Mouse (Mus musculus): Measurements from ENCODE around the gene Map4k4. TPM values are rescaled to one million over a fixed set of nuclear protein-coding genes. Genes with fewer than 3 reads are reported as not detected.

Gene Map4k4
- total and polyA plus RNA-seq, 2 experiments = 7.2 to 10.7 TPM

DNA sequence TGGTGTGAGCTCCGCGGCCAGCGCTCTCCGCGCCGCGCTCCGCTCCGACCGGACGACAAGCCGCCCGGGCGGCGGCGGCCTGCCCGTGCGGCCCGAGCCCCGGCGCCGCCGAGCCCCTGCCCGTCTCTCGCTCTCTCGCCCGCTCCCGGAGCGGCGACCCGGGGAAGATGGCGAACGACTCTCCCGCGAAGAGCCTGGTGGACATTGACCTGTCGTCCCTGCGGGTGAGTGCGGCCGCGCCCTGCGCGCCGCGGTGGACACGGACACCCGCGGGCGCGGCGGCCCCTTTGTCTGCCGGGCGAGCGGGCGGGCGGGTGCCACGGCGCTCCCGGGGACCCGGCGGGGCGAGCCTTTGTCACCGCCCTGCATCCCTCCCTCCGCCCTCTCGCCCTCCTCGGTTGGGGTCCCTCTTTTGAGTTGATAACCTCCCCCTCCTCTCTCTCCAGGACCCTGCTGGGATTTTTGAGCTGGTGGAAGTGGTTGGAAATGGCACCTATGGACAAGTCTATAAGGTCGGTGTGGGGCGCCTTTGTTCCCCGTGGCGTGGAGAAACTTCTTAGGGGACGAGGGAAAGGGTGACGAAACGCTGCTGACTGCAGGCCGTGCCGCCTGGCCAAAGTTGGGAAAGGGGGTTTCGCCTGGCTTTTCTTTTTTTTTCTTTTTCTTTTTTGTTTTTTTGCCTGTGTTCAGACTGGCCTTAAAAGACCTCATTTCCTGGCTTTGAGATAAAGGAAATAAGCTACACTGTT is 524 bp downstream of the Map4k4 start:
- peaks cover 11% of the 10 kb centered on the region for H3K4me1 ChIP-seq (ENCODE audit: control insufficient read depth, insufficient read depth, low read length)
- peak overlapping the region; percentile 89 for H3K9ac ChIP-seq (ENCODE audit: low read depth, low read length)
- H3K36me3 ChIP-seq (ENCODE audit: control insufficient read depth, insufficient read depth, low read length) = no peaks in the 10 kb centered on the region
- H3K27me3 ChIP-seq (ENCODE audit: control insufficient read depth, insufficient read depth, low read length) = 0 out of 2 replicates have a peak, but pooled peaks cover 4% of the 10 kb centered on the region
- H3K27ac ChIP-seq (replicated peaks; ENCODE audit: insufficient read depth, low read depth, low read length) = peak overlapping the region; percentile 14
- 1% methylated on average over 75 of the region's 75 CpGs for WGBS
- no peak for DNase-seq (ENCODE audit: extremely low read depth, low read depth, low spot score)
- TF ChIP-seq CTCF (IDR thresholded peaks at IDR 0.05; ENCODE audit: low read depth, low read length) (no peak), POLR2A (IDR thresholded peaks at IDR 0.05; ENCODE audit: extremely low read depth, insufficient read depth, low read length) (no peak)
- H3K4me3 ChIP-seq (ENCODE audit: insufficient read depth, low read depth, low read length) = peak overlapping the region; percentile 74
- H3K79me2 ChIP-seq (ENCODE audit: control insufficient read depth, insufficient read depth, low read length) = peaks cover 9% of the 10 kb centered on the region

DNA sequence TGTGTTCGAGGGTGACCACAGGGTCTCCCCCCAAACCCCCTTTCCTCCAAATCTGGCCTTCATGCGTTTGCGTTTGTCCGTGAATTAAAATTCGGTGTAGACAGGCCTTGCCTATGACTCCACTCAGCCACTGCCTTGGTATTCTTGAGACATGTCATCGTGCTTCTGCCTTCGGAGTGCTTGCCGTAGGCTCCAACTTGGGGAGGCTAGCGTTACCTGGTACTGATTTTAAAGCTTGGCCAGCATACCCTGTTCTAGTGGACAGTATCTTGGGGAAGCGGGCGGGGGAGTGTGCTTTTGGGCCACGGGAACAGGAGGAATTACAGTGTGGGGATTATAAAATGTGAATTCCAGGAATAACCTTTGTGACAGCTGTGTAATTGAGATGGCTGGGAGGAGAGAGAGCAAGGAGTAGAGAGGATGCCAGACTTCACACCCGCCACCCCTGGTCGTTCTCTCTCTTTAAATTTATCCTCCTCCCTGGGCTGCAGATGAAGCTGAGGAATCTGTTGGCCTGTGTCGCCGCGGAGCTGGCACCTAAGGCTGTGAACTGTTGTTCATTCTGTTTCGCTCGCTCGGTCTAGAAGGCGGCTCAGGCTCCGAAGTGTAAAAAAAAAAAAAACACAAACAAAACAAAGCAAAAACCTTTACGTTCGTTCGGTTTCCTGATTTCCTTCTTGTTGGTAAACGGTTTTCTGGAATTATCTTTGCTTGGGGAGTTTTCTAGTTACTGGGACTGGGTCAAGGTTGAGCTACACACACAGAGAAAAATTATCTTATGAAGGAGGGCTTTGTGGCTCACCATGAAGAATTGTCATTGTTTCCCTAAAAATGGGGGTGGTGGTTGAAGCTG is 1.4 kb downstream of the Map4k4 start:
- Histone ChIP-seq H3K9ac (ENCODE audit: low read depth, low read length) (peak overlapping the region; percentile 29), H3K36me3 (ENCODE audit: control insufficient read depth, insufficient read depth, low read length) (no peaks in the 10 kb centered on the region), H3K27me3 (ENCODE audit: control insufficient read depth, insufficient read depth, low read length) (0 out of 2 replicates have a peak, but pooled peaks cover 4% of the 10 kb centered on the region), H3K79me2 (ENCODE audit: control insufficient read depth, insufficient read depth, low read length) (peaks cover 10% of the 10 kb centered on the region), H3K27ac (replicated peaks; ENCODE audit: insufficient read depth, low read depth, low read length) (peak overlapping the region; percentile 48; the same call in 1 of the 2 replicates), H3K4me3 (ENCODE audit: insufficient read depth, low read depth, low read length) (peak overlapping the region; percentile 74), H3K4me1 (ENCODE audit: control insufficient read depth, insufficient read depth, low read length) (peaks cover 13% of the 10 kb centered on the region)
- no peak for TF ChIP-seq POLR2A (IDR thresholded peaks at IDR 0.05; ENCODE audit: extremely low read depth, insufficient read depth, low read length)
- no peak for TF ChIP-seq CTCF (IDR thresholded peaks at IDR 0.05; ENCODE audit: low read depth, low read length)
- peak; percentile 27 for DNase-seq (ENCODE audit: extremely low read depth, low read depth, low spot score)
- 12% methylated on average over 26 of the region's 26 CpGs for WGBS

DNA sequence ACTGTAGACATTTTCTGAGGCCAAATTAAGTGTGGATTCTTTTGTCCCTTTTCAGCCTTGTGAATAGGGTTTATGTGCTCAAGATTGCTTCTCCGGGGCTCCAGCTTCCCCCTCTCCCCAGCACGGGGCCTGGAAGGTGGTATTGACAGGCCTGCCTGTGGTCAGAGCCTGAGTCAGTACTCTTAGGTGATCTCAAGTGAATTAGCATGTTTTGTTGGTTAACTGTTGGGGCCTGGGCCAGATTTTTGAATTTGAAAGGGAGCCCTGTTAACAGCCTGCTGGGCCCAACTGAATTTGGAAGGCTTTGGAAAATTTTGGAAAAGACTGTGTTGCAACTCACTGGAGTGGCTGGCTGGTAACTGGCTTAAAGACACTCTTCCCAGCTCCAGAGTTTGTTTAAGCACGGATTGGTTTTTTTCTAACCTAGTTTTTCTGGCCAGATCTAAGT is 2.0 kb downstream of the Map4k4 start:
- TF ChIP-seq CTCF (IDR thresholded peaks at IDR 0.05; ENCODE audit: low read depth, low read length) (no peak), POLR2A (IDR thresholded peaks at IDR 0.05; ENCODE audit: extremely low read depth, insufficient read depth, low read length) (no peak)
- Histone ChIP-seq H3K27ac (replicated peaks; ENCODE audit: insufficient read depth, low read depth, low read length) (0 out of 2 replicates have a peak overlapping the region, but pooled peaks have one; percentile 48), H3K79me2 (ENCODE audit: control insufficient read depth, insufficient read depth, low read length) (peaks cover 12% of the 10 kb centered on the region), H3K9ac (ENCODE audit: low read depth, low read length) (peak overlapping the region; percentile 46; the same call in 1 of the 2 replicates), H3K27me3 (ENCODE audit: control insufficient read depth, insufficient read depth, low read length) (no peaks in the 10 kb centered on the region), H3K36me3 (ENCODE audit: control insufficient read depth, insufficient read depth, low read length) (no peaks in the 10 kb centered on the region), H3K4me3 (ENCODE audit: insufficient read depth, low read depth, low read length) (no peak overlapping the region), H3K4me1 (ENCODE audit: control insufficient read depth, insufficient read depth, low read length) (peaks cover 16% of the 10 kb centered on the region)
- WGBS = 11% methylated on average over 3 of the region's 3 CpGs
- peak; percentile 99 for DNase-seq (ENCODE audit: extremely low read depth, low read depth, low spot score)

DNA sequence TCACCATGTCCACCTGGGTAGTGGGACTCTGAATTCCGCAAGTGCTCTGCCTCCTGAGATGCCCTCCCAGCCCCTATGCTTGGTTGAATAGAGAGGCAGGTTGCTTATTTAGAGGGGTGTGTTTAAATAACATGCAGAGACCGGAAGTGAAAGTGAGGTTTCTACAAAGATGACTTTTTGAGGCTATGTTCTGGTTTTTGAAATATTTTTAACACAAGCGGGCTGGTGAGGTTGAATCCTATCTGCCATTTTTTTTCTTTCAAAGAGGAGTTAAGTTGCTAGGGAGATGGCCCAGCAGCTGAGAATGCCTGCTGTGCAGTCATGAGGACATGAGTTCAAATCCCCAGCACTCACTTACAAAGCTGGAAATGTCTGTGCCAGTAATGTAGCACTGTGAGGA is 4.0 kb downstream of the Map4k4 start:
- 85% methylated on average over 3 of the region's 3 CpGs for WGBS
- no peak overlapping the region for H3K4me3 ChIP-seq (ENCODE audit: insufficient read depth, low read depth, low read length)
- H3K27ac ChIP-seq (replicated peaks; ENCODE audit: insufficient read depth, low read depth, low read length) = no peak overlapping the region
- no peak for TF ChIP-seq POLR2A (IDR thresholded peaks at IDR 0.05; ENCODE audit: extremely low read depth, insufficient read depth, low read length)
- no peak for TF ChIP-seq CTCF (IDR thresholded peaks at IDR 0.05; ENCODE audit: low read depth, low read length)
- H3K27me3 ChIP-seq (ENCODE audit: control insufficient read depth, insufficient read depth, low read length) = no peaks in the 10 kb centered on the region
- H3K9ac ChIP-seq (ENCODE audit: low read depth, low read length) = no peak overlapping the region
- H3K36me3 ChIP-seq (ENCODE audit: control insufficient read depth, insufficient read depth, low read length) = no peaks in the 10 kb centered on the region
- peaks cover 16% of the 10 kb centered on the region for H3K4me1 ChIP-seq (ENCODE audit: control insufficient read depth, insufficient read depth, low read length)
- H3K79me2 ChIP-seq (ENCODE audit: control insufficient read depth, insufficient read depth, low read length) = peaks cover 12% of the 10 kb centered on the region
- no peak for DNase-seq (ENCODE audit: extremely low read depth, low read depth, low spot score)

DNA sequence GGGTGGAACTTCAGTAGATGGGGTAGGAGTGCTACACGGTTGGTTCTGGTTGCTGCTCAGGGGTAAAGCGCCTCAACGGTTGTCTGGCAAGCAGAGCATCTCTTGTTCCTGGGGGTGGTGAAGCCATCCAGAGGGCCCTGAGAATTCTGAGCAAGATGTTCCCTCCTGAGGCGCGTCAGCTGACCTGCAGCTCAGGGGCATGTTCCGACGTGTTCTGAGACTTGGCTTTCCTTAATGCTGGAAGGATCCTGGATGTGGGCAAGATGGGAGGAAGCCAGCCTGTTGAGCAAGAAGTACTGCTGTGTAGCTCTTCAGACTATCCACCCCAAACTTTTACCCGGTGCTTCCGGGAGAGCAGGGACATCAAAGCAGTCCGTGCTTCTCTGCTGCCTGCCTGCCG is 6.2 kb downstream of the Map4k4 start:
- Histone ChIP-seq H3K4me3 (ENCODE audit: insufficient read depth, low read depth, low read length) (no peak overlapping the region), H3K9ac (ENCODE audit: low read depth, low read length) (no peak overlapping the region), H3K27me3 (ENCODE audit: control insufficient read depth, insufficient read depth, low read length) (no peaks in the 10 kb centered on the region), H3K36me3 (ENCODE audit: control insufficient read depth, insufficient read depth, low read length) (no peaks in the 10 kb centered on the region), H3K4me1 (ENCODE audit: control insufficient read depth, insufficient read depth, low read length) (peaks cover 15% of the 10 kb centered on the region), H3K79me2 (ENCODE audit: control insufficient read depth, insufficient read depth, low read length) (peaks cover 26% of the 10 kb centered on the region), H3K27ac (replicated peaks; ENCODE audit: insufficient read depth, low read depth, low read length) (no peak overlapping the region)
- TF ChIP-seq POLR2A (IDR thresholded peaks at IDR 0.05; ENCODE audit: extremely low read depth, insufficient read depth, low read length) = no peak
- no peak for TF ChIP-seq CTCF (IDR thresholded peaks at IDR 0.05; ENCODE audit: low read depth, low read length)
- 69% methylated on average over 11 of the region's 11 CpGs for WGBS
- DNase-seq (ENCODE audit: extremely low read depth, low read depth, low spot score) = no peak
